Mouse (Mus musculus) kidney, embryonic 16.5 days (tissue): ENCODE data around the gene Rwdd2a. TPM values are rescaled to one million over a fixed set of nuclear protein-coding genes. Genes with fewer than 3 reads are reported as not detected.

ENCODE experiments used
- ATAC-seq: fragments of 200-750 bp; cut with Nextera tagmentation; 2 replicates; pipeline ENCODE4 v1.8.0; 2017; ENCODE audit warnings: moderate TSS enrichment; ENCODE audit not compliant: low FRiP score, low TSS enrichment
- H3K27ac ChIP-seq: fragments of 300-500 bp; sonication (generic); 2 replicates; pipeline ENCODE4 v1.5.1; 2014; ENCODE audit warnings: low read length
- H3K27me3 ChIP-seq: fragments of 300-500 bp; sonication (generic); 2 replicates; pipeline ENCODE4 v1.6.1; 2014; ENCODE audit warnings: low read length, control low read depth, mixed read lengths; ENCODE audit not compliant: insufficient read depth
- H3K36me3 ChIP-seq: fragments of 300-500 bp; sonication (generic); 2 replicates; pipeline ENCODE4 v1.6.1; 2014; ENCODE audit warnings: low read length, control low read depth, mixed read lengths; ENCODE audit not compliant: insufficient read depth
- H3K4me1 ChIP-seq: fragments of 300-500 bp; sonication (generic); 2 replicates; pipeline ENCODE4 v1.6.1; 2014; ENCODE audit warnings: low read length, control low read depth, mixed read lengths; ENCODE audit not compliant: insufficient read depth
- H3K4me2 ChIP-seq: fragments of 300-500 bp; sonication (generic); replicated peaks from 2 replicates; pipeline ENCODE4 v1.6.1; 2014; ENCODE audit warnings: low read depth, low read length
- H3K4me3 ChIP-seq: fragments of 300-500 bp; sonication (generic); 2 replicates; pipeline ENCODE4 v1.5.1; 2014; ENCODE audit warnings: mild to moderate bottlenecking, low read length
- H3K9ac ChIP-seq: fragments of 300-500 bp; sonication (generic); replicated peaks from 2 replicates; pipeline ENCODE4 v1.6.1; 2014; ENCODE audit warnings: low read length
- H3K9me3 ChIP-seq: fragments of 300-500 bp; sonication (generic); 2 replicates; pipeline ENCODE4 v1.6.1; 2016; ENCODE audit warnings: low read length, control low read depth
- WGBS: fragments of 180-500 bp; shearing (Covaris S2); extraction: QIAGEN DNeasy Blood & Tissue Kit; methylation state at CpG from one replicate; pipeline ENCODE4 v1.1.7; 2014; 5-methylcytosine and 5-hydroxymethylcytosine counted together
- polyA plus RNA-seq: library from polyadenylated mRNA; unstranded; fragments of >200 nt; fragmentation: Nextera tagmentation; extraction: Ambion mirVana; gene quantifications from 2 replicates; pipeline ENCODE4 v1.2.1, GENCODE M21; 2015

The Rwdd2a gene
- polyA plus RNA-seq, 1 experiment from 2014 or later: 3.8 TPM

GRCm38 (mm10) chr9:86617837-86618492 is 46.2 kb downstream of the Rwdd2a start:
- 71% methylated on average over 7 of the region's 7 CpGs for WGBS
- no peak overlapping the region for H3K4me3 ChIP-seq

GRCm38 (mm10) chr9:86619341-86620139 is 47.7 kb downstream of the Rwdd2a start:
- WGBS: 74% methylated on average over 10 of the region's 10 CpGs
- Histone ChIP-seq H3K27me3 (no peaks in the 10 kb centered on the region), H3K9ac (no peak overlapping the region), H3K4me3 (no peak overlapping the region), H3K27ac (no peak overlapping the region), H3K36me3 (no peaks in the 10 kb centered on the region), H3K4me2 (no peak overlapping the region), H3K4me1 (no peaks in the 10 kb centered on the region), H3K9me3 (no peaks in the 10 kb centered on the region)
- no peak for ATAC-seq

More at GRCm38 (mm10) chr9:86617837-86618492, 46.2 kb downstream of the Rwdd2a start:
- Histone ChIP-seq H3K4me2 (no peak overlapping the region), H3K27me3 (no peaks in the 10 kb centered on the region), H3K9ac (no peak overlapping the region), H3K36me3 (no peaks in the 10 kb centered on the region), H3K27ac (no peak overlapping the region), H3K9me3 (no peaks in the 10 kb centered on the region), H3K4me1 (no peaks in the 10 kb centered on the region)
- ATAC-seq: no peak

GRCm38 (mm10) chr9:86622062-86622461 is 50.3 kb downstream of the Rwdd2a start:
- ATAC-seq: no peak
- H3K9me3 ChIP-seq: no peaks in the 10 kb centered on the region
- no peaks in the 10 kb centered on the region for H3K27me3 ChIP-seq
- no peaks in the 10 kb centered on the region for H3K4me1 ChIP-seq
- no peak overlapping the region for H3K9ac ChIP-seq
- H3K36me3 ChIP-seq: no peaks in the 10 kb centered on the region
- no peak overlapping the region for H3K27ac ChIP-seq
- WGBS: 89% methylated on average over 2 of the region's 2 CpGs
- H3K4me3 ChIP-seq: no peak overlapping the region
- H3K4me2 ChIP-seq: no peak overlapping the region

- WGBS: 78% methylated on average over 12 of the region's 12 CpGs
- ATAC-seq: no peak
- H3K4me1 ChIP-seq: no peaks in the 10 kb centered on the region
- H3K27ac ChIP-seq: no peak overlapping the region
- H3K36me3 ChIP-seq: no peaks in the 10 kb centered on the region
- H3K27me3 ChIP-seq: no peaks in the 10 kb centered on the region
- no peak overlapping the region for H3K4me3 ChIP-seq
- no peaks in the 10 kb centered on the region for H3K9me3 ChIP-seq
- H3K9ac ChIP-seq: no peak overlapping the region
- no peak overlapping the region for H3K4me2 ChIP-seq
These were observed 52.2 kb downstream of the Rwdd2a start for GRCm38 (mm10) chr9:86624039-86624438.

Other genes with a start within 250 kb of the Rwdd2a start
- gene Ube2cbp, start 107.0 kb upstream of the Rwdd2a start, polyA plus RNA-seq: 8.4 and 8.8 TPM in 2 replicates
- 10.9 and 15.3 TPM in 2 replicates for gene Dop1a, start 104.8 kb upstream of the Rwdd2a start, polyA plus RNA-seq
- gene Pgm3, start 149 bp upstream of the Rwdd2a start, polyA plus RNA-seq: 39.3 and 42.7 TPM in 2 replicates
- 11.6 and 16.1 TPM in 2 replicates for gene Me1, start 124.0 kb downstream of the Rwdd2a start, polyA plus RNA-seq
- gene Prss35, start 171.7 kb downstream of the Rwdd2a start, polyA plus RNA-seq: 6.2 and 8.4 TPM in 2 replicates